Mouse (Mus musculus) urinary bladder, postnatal 14 days (tissue): Measurements from ENCODE around the gene Esam.

Experiments used
- DNase-seq: peaks from one replicate; pipeline ENCODE4 v3.0.0; 2021; ENCODE audit warnings: low spot score

The Esam gene

GRCm38 (mm10) chr9:37556366-37556765 is 28.5 kb downstream of the Esam start:
- no peak for DNase-seq

- DNase-seq = no peak
Measured at GRCm38 (mm10) chr9:37560617-37561016, 32.7 kb downstream of the Esam start.

- DNase-seq = no peak
Measured at GRCm38 (mm10) chr9:37563805-37564204, 35.9 kb downstream of the Esam start.

- no peak for DNase-seq
Measured at GRCm38 (mm10) chr9:37567019-37567418, 39.1 kb downstream of the Esam start.

- DNase-seq = no peak
Measured at GRCm38 (mm10) chr9:37567454-37567853, 39.6 kb downstream of the Esam start.

GRCm38 (mm10) chr9:37567892-37568604 is 40.2 kb downstream of the Esam start:
- DNase-seq = no peak

GRCm38 (mm10) chr9:37568605-37569214 is 40.8 kb downstream of the Esam start:
- no peak for DNase-seq

GRCm38 (mm10) chr9:37569231-37569835 is 41.5 kb downstream of the Esam start:
- no peak for DNase-seq

- no peak for DNase-seq
Measured at GRCm38 (mm10) chr9:37572204-37572876, 44.5 kb downstream of the Esam start.

- DNase-seq = no peak
Measured at GRCm38 (mm10) chr9:37576436-37576930, 48.6 kb downstream of the Esam start.

GRCm38 (mm10) chr9:37583594-37583993 is 55.7 kb downstream of the Esam start:
- no peak for DNase-seq

- no peak for DNase-seq
Measured at GRCm38 (mm10) chr9:37586718-37587117, 58.8 kb downstream of the Esam start.
